Mouse (Mus musculus) adrenal gland (tissue): ENCODE results near the gene Gm13128.
"Not testable (repeated sequence)": the region's sequence is repeated elsewhere in the genome, so short reads cannot be mapped to it uniquely, and the experiment has no call there.

Experiments
- intact Hi-C: fragments of 180-260 bp; cut with DNase I; formaldehyde crosslinking; loops from one replicate; pipeline ENCODE4 v1.15.1; 2025
- long read RNA-seq, 2 experiments: library from polyadenylated mRNA; unstranded; transcript quantifications; one replicate each; pipeline ENCODE4 v2.0.0; 2020; ENCODE audit warnings: borderline replicate concordance in 1 of 2; ENCODE audit not compliant: insufficient replicate concordance in 1 of 2

Gene Gm13128
- long read RNA-seq, experiment 1, result 0 reads
- long read RNA-seq, experiment 2, result 0 reads

DNA sequence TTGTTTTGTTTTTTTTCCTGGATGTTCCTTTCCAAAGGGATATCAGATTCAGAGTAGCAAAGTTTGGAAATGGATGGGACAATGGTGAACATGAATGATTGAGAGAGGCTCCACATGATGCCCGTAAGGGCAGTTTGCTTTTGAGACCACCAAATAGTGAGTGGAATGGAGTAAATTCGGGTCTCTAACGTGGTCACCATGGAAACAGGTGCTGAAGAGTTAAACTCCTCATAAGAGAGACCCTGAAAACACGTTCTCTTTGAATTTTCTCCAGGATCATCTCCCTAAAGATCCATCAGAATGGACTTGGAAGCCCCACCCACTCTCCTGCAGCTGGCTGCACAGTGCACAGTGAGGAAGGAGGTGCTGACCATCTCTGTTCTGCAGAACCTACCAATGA, at the start of gene Gm13128:
Gm13128 (plus strand) TSS at position 301 of the 400 bp plus-strand sequence.
- intact Hi-C loops, result not testable (repeated sequence)

GRCm38 (mm10) chr4:144280388-144280787, 49.7 kb upstream of the Gm13128 start, which contains the start of gene Pramel5:
Pramel5 (minus strand) TSS chr4:144280488.
- intact Hi-C loops, result not testable (repeated sequence)

DNA sequence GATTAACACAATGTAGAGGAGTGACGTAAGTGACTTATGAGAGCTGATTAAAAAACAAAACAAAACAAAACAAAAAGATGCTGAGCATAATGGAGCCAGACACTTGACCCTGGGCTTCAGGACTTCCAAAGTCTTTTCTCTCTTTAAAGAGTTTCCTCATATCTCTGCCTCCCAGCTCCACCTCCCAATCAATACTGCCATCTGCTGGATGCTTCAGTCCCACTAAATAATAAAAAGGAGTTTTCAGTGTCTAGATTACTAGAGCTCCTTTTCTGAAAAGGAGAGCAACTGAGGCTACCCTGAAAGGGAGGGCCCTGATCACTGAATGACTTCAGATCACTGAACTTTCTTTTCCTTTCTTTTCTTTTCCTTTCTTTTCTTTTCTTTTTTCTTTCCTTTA, 30.6 kb upstream of the Gm13128 start:
- intact Hi-C loops, result not testable (repeated sequence)

DNA sequence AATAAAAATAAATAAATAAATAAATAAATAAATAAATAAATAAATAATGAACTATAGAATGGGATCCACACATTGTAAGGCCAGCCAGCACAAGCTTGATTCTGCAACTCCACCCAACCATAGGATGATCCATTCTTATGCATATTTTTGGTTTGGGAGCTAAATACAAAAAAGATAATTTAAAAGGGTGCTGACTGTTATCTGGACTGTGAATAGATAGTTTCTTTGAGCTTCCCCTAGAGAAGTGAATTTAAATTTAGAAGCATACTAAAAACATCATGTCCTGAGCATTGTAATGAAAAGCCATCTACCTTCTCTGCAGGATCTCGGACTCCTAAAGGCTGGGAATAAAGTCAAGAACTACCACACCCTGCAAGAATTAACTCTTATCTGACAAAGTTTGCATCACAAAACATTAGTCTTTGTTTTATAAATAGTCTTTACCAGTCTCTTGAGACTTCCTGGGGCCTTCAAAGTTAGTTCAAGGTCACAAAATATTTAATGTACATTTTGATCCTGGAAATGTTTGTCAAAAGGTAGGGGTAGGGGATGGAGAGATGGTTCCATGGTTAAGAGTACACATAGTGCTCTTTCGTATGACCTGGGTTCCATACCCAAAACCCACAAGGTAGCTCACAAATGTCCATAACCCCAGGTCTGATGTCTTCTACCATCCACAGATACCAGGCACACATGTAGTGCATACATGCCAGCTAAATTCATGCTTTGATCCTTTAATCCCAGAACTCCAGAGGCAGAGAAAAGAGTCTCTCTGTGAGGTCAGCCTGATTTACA, 17.2 kb upstream of the Gm13128 start:
- intact Hi-C loops, result not testable (repeated sequence)

DNA sequence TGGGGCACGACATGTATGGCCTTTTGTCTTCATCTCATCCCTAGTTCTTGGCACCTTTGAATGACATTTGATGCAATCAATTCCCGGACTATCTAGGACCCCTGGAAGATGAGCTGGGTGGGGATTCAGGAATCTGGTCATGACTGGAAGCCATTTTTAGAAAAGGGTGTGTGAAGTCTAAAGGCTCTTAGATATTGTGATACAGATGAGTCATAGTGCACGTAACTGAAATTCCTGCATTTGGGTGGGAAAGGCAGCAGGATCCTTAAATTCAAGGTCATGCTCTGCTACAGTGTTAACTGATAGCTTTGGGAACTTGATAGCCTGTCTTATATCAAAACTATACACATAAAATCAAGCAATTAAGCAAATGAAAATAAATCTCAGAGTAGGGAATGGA, 5.8 kb downstream of the Gm13128 start:
- intact Hi-C loops, result not testable (repeated sequence)

DNA sequence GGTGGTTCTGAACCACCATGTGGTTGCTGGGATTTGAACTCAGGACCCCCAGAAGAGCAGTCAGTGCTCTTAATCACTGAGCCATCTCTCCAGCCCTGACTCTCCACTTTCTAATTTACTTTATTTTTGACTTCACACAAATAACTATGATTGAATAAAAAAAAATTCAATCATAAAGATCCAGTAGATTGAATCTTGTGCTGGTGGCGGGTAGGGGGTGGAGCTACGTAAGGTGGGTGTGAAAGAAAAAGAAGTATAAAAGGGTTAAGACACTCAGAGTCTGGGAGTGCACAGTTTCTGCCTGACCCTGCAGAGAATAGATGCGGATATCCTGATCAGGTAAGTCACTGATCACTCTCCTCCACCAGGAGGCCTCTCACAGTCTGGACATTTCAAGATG, 27.6 kb downstream of the Gm13128 start, which contains the start of gene Gm13119:
Gm13119 (plus strand) TSS at position 301 of the 400 bp plus-strand sequence.
- intact Hi-C loops, result not testable (repeated sequence)

GRCm38 (mm10) chr4:144377911-144378310, 47.9 kb downstream of the Gm13128 start, which contains the start of gene Pramef20:
Pramef20 (minus strand) TSS chr4:144377933.
- intact Hi-C loops, result no loop called here
